Mouse (Mus musculus): ENCODE measurements at regions not wholly inside any gene's neighbourhood (a gene's known extent, or its start where the extent isn't known, plus 50 kb on each side); places are given as distances from the start of the nearest gene placed in this dataset.
A peak's percentile ranks its signal among the peaks of the same experiment; 100 is the strongest.

DNA sequence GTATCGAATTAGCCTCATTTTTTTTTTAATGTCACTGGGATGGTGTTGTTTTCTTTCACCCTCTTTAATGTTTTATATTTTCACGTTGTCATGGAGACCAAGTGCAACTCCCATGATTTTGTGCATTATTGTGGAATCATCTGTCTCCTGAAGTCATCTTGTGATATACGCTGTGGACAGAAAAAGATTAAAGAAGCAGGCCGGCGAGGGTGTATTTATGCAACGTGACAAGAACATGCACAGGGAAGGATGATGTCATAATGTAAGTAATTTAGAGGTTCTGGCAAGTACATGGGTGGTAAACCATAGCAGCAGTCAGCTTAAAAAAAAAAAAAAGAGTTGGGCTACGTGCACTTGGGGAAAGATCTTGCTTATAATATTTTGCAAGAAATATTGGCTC is 674.7 kb upstream of the Sox9 start:
- ATAC-seq (ENCODE audit: extremely low read depth, insufficient number of reproducible peaks, low FRiP score, poor library complexity, severe bottlenecking), result no peak

DNA sequence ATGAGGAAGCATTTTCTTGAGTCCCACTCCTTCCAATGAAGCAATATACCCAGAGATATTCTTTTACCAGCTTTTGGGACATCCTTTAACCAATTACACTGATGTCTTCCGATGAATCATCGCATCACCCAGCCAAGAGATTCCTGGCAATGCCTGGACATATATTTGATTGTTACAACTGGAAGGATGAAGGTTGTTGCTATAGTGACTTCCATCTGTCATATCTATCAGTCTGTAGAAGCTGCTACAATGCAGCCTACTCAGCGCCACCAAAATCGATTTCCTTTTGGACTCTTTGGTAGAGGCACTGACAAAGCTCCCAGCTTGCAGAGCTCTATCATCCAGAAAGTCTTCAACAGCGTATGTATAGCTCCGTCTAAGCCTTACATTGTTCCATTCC is 661.0 kb upstream of the Sox9 start:
- no peak for ATAC-seq (ENCODE audit: extremely low read depth, insufficient number of reproducible peaks, low FRiP score, poor library complexity, severe bottlenecking)

- no peak for ATAC-seq (ENCODE audit: extremely low read depth, insufficient number of reproducible peaks, low FRiP score, poor library complexity, severe bottlenecking)
These were observed 660.2 kb upstream of the Sox9 start for GRCm38 (mm10) chr11:112121831-112122230.

GRCm38 (mm10) chr11:112125249-112125933 is 656.6 kb upstream of the Sox9 start:
- no peak for ATAC-seq (ENCODE audit: extremely low read depth, insufficient number of reproducible peaks, low FRiP score, poor library complexity, severe bottlenecking)

GRCm38 (mm10) chr11:112130090-112130489 is 651.9 kb upstream of the Sox9 start:
- ATAC-seq (ENCODE audit: extremely low read depth, insufficient number of reproducible peaks, low FRiP score, poor library complexity, severe bottlenecking), result no peak

GRCm38 (mm10) chr11:112137401-112138020 is 644.5 kb upstream of the Sox9 start:
- ATAC-seq (ENCODE audit: extremely low read depth, insufficient number of reproducible peaks, low FRiP score, poor library complexity, severe bottlenecking), result no peak

DNA sequence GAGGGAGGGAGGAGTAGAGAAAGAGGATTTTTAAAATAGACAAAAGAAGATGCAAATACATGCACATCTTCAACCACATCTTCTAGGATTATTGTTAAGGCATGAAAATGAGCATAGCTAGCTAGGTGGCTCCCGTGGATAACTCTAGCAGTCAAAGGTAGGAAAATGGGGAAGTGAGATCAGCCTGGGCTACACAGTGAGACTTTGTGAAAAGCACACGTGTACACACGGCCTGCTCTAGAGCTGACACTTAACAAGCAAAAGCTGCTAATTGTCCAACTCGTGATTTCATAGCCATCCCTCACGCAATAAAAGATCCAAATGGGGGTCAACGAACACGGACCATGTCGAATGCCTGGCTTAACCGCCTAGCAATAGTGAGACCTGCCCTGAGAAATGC is 642.0 kb upstream of the Sox9 start:
- ATAC-seq (ENCODE audit: extremely low read depth, insufficient number of reproducible peaks, low FRiP score, poor library complexity, severe bottlenecking), result no peak

DNA sequence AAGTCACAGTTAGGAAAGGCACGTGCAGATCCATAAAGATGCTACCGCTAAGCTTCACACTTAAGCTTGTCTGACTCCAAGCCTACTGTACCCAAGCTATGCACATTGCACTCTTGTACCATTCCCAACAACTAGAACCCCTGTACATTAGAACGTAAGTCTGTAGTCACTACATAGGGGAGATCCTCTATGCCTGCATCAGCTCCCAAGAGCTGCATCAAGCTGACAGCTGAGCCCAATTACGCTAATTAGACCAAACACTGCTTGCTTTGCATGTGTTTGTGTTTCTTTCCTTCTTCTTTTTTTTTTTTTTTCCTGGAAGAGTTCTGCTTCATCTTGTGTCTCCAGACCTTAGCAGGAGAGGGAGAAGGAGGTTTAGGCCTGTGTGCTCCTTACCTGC is 641.5 kb upstream of the Sox9 start:
- ATAC-seq (ENCODE audit: extremely low read depth, insufficient number of reproducible peaks, low FRiP score, poor library complexity, severe bottlenecking), result no peak

GRCm38 (mm10) chr11:112140912-112141311 is 641.1 kb upstream of the Sox9 start:
- no peak for ATAC-seq (ENCODE audit: extremely low read depth, insufficient number of reproducible peaks, low FRiP score, poor library complexity, severe bottlenecking)

- ATAC-seq (ENCODE audit: extremely low read depth, insufficient number of reproducible peaks, low FRiP score, poor library complexity, severe bottlenecking), result no peak
These were observed 630.0 kb upstream of the Sox9 start for GRCm38 (mm10) chr11:112152051-112152450.

GRCm38 (mm10) chr11:112153198-112153597 is 628.8 kb upstream of the Sox9 start:
- ATAC-seq (ENCODE audit: extremely low read depth, insufficient number of reproducible peaks, low FRiP score, poor library complexity, severe bottlenecking), result no peak

- no peak for ATAC-seq (ENCODE audit: extremely low read depth, insufficient number of reproducible peaks, low FRiP score, poor library complexity, severe bottlenecking)
These were observed 627.2 kb upstream of the Sox9 start for GRCm38 (mm10) chr11:112154712-112155319.

DNA sequence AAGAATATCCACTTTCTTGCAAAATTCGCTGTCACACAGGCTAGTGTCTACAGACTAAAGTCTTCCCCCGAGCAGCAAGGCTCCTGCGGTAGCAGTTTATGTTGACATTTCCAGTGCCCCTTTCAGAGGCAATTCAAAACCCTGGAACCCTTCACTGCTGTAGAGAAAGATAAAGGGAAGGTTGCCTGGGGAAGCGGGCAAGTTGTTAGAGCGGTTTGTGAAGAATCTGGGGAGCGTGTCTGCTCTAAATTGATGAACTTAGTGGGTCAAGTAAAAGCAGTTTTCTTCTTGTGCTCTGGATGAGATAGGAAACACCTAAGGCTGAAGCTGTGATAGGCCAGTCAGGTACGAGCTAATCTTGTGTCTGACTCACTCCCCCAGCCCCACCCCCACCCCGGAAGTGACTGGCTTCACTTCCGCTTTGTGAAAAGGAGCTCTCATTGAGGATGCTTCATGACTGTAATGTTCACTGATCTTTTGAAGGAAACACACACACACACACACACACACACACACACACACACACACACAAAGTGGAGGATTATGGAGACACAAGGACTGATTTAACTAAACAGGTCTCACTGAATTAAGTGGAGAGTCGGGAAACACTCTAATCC is 626.6 kb upstream of the Sox9 start:
- ATAC-seq (ENCODE audit: extremely low read depth, insufficient number of reproducible peaks, low FRiP score, poor library complexity, severe bottlenecking), result peak; percentile 53; the same call in 1 of the 2 replicates

- ATAC-seq (ENCODE audit: extremely low read depth, insufficient number of reproducible peaks, low FRiP score, poor library complexity, severe bottlenecking), result no peak
These were observed 618.3 kb upstream of the Sox9 start for GRCm38 (mm10) chr11:112163681-112164265.

- ATAC-seq (ENCODE audit: extremely low read depth, insufficient number of reproducible peaks, low FRiP score, poor library complexity, severe bottlenecking), result no peak
These were observed 608.4 kb upstream of the Sox9 start for GRCm38 (mm10) chr11:112173585-112173984.

DNA sequence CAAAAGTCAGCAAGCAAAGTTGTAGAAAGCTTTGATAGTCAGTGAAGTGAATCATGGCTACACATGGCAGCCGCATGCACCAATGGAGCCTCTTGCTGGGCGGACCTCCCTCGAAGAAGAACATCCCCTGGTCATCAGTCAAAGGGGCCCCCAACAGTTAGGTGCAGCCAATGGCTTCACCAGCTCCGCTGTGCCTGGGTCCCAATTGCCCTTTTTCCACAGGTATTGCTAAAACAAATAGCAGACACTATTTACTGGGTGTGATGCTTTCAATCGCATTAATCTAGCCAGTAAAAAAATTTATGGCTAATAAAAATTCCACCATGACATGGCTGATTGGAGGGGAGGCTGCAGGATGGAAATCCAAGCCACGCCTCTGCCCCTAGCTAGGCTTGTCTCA is 606.7 kb upstream of the Sox9 start:
- no peak for ATAC-seq (ENCODE audit: extremely low read depth, insufficient number of reproducible peaks, low FRiP score, poor library complexity, severe bottlenecking)

DNA sequence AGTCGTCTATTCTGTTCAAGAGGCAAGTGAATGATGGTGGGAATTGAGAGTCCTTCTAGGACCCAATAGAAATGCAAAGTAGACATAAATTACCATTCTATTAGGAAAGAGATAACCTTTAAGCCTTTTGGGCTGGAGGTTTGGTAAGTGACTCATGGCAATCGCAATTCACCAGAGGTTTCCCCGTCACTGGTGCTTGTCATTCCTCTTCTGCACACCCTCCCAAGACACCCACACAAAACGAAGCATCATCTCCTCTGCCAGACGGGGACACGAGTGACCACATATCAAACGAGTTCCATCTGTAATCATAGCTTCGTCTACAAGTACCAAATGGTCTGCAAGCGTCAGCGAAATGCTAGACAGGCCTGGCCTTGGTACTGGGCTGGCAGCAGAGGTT is 601.4 kb upstream of the Sox9 start:
- ATAC-seq (ENCODE audit: extremely low read depth, insufficient number of reproducible peaks, low FRiP score, poor library complexity, severe bottlenecking), result no peak

DNA sequence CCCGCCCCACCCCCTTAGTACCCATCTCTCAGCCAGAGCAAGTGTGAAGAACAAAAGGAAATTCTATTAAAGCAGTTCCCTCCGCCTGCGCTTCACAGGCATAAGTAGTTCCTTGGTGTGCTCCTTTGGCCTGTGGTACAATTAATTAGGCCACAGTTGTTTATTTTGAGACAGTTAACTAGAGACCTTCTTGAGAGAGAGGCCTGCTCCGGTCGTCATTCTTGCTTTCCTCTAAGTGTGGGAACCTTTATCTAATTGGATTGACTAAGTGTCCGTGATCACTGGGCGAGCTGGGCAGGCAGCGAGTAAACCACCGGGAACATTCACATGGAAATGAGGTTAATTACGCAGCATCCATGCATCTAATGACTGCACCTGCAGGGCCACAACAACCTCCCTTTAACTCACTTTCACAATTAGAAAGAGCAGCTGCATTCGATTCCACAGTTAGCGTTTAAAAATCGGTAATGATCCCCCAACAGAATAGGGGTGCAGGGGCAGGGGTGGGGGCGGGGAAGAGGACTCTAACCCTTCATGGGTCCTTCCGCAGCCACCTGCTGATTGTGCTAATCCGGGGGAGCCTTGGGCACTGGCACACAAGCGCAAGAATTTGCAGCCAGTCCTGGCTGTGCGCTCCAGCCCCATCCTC is 584.3 kb upstream of the Sox9 start:
- no peak for ATAC-seq (ENCODE audit: extremely low read depth, insufficient number of reproducible peaks, low FRiP score, poor library complexity, severe bottlenecking)

DNA sequence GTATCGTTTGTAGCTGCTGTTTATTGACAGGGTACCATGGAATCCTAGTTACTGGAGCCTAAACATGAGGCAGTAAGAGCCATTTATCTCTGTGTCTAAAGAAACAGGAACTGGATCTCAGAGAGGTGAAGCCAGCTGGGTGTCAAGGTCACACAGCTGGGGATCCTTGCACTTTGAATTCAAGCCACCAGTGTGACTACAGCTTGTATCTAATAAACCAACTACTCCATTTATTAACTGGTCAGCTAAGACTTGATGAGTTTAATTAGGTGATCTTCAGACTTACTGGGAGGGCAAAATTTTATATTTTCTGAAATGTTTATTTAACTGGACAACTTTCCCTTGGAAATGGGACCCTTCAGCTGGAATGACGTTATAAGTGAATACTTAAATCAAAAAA is 577.5 kb upstream of the Sox9 start:
- ATAC-seq (ENCODE audit: extremely low read depth, insufficient number of reproducible peaks, low FRiP score, poor library complexity, severe bottlenecking), result no peak

All from neutrophil, adult 5-6 weeks (primary cell).